Mouse (Mus musculus) neural tube, embryonic 14.5 days (tissue): ENCODE measurements at regions not wholly inside any gene's neighbourhood (a gene's known extent, or its start where the extent isn't known, plus 50 kb on each side); places are given as distances from the start of the nearest gene placed in this dataset.
A peak's percentile ranks its signal among the peaks of the same experiment; 100 is the strongest.
"Not testable (repeated sequence)": the region's sequence is repeated elsewhere in the genome, so short reads cannot be mapped to it uniquely, and the experiment has no call there.

Experiments used
- ATAC-seq: fragments of 200-750 bp; cut with Nextera tagmentation; 2 replicates; pipeline ENCODE4 v1.8.0; 2017; ENCODE audit warnings: low read depth, mild to moderate bottlenecking, moderate TSS enrichment, moderate library complexity
- H3K27ac ChIP-seq: fragments of 300-500 bp; sonication (generic); 2 replicates; pipeline ENCODE4 v1.5.1; 2014; ENCODE audit warnings: low read depth, mild to moderate bottlenecking, control low read depth, low read length, moderate library complexity, mixed read lengths
- H3K27me3 ChIP-seq: fragments of 300-500 bp; sonication (generic); 2 replicates; pipeline ENCODE4 v1.6.1; 2014; ENCODE audit warnings: low read length; ENCODE audit not compliant: control insufficient read depth, insufficient read depth
- H3K36me3 ChIP-seq: fragments of 300-500 bp; sonication (generic); 2 replicates; pipeline ENCODE4 v1.6.1; 2014; ENCODE audit warnings: low read length, mixed read lengths; ENCODE audit not compliant: control insufficient read depth, insufficient read depth
- H3K4me1 ChIP-seq: fragments of 300-500 bp; sonication (generic); 2 replicates; pipeline ENCODE4 v1.6.1; 2014; ENCODE audit warnings: low read length; ENCODE audit not compliant: control insufficient read depth, insufficient read depth
- H3K4me2 ChIP-seq: fragments of 300-500 bp; sonication (generic); 2 replicates; pipeline ENCODE4 v1.6.1; 2014; ENCODE audit warnings: mild to moderate bottlenecking, low read depth, low read length, control low read depth
- H3K4me3 ChIP-seq: fragments of 300-500 bp; sonication (generic); 2 replicates; pipeline ENCODE4 v1.5.1; 2014; ENCODE audit warnings: low read depth, low read length, control low read depth, mixed read lengths
- H3K9ac ChIP-seq: fragments of 300-500 bp; sonication (generic); replicated peaks from 2 replicates; pipeline ENCODE4 v1.6.1; 2014; ENCODE audit warnings: low read depth, mild to moderate bottlenecking, control low read depth, low read length, mixed read lengths
- H3K9me3 ChIP-seq: fragments of 300-500 bp; sonication (generic); 2 replicates; pipeline ENCODE4 v1.6.1; 2016; ENCODE audit warnings: low read length; ENCODE audit not compliant: control insufficient read depth
- WGBS: fragments of 180-500 bp; shearing (Covaris S2); extraction: QIAGEN DNeasy Blood & Tissue Kit; methylation state at CpG from one replicate; pipeline ENCODE4 v1.1.7; 2014; 5-methylcytosine and 5-hydroxymethylcytosine counted together

GRCm38 (mm10) chr2:108827974-108828700 is 452.4 kb upstream of the Kif18a start:
- H3K27ac ChIP-seq: no peak overlapping the region
- no peak for ATAC-seq
- no peak overlapping the region for H3K4me2 ChIP-seq
- H3K4me3 ChIP-seq: no peak overlapping the region
- H3K9me3 ChIP-seq: no peaks in the 10 kb centered on the region
- H3K4me1 ChIP-seq: peaks cover 5% of the 10 kb centered on the region; the same call in 1 of the 2 replicates
- 32% methylated on average over 3 of the region's 3 CpGs for WGBS
- H3K36me3 ChIP-seq: no peaks in the 10 kb centered on the region
- no peak overlapping the region for H3K9ac ChIP-seq
- H3K27me3 ChIP-seq: no peaks in the 10 kb centered on the region

DNA sequence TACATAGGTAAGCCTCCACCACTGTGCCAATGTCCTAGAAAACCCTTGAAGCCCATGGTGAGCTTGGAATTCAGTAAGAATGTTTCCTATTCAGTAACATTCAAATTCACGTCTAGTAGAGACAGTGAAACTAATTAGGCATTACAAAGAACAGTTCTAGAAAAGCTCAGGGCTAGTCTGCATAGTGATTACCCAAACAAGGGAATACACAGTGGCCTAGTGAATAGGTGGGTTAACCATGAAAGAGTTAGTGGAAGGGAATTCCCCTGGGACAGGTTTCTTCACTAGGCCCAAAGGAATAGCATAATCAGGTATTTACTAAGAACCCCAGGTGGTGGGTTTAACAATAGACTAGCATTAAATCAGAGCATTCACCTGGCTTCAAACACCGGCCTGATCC is 436.7 kb upstream of the Kif18a start:
- H3K36me3 ChIP-seq, H3K9ac ChIP-seq, H3K9me3 ChIP-seq, H3K27ac ChIP-seq, H3K27me3 ChIP-seq, H3K4me2 ChIP-seq, H3K4me3 ChIP-seq, ATAC-seq, H3K4me1 ChIP-seq: not testable (repeated sequence)
- WGBS: 47% methylated on average over 2 of the region's 2 CpGs

- 90% methylated on average over 3 of the region's 3 CpGs for WGBS
Measured at GRCm38 (mm10) chr2:108848051-108848450, 432.5 kb upstream of the Kif18a start.

GRCm38 (mm10) chr2:108854399-108854798 is 426.1 kb upstream of the Kif18a start:
- Histone ChIP-seq H3K36me3 (no peaks in the 10 kb centered on the region), H3K27me3 (no peaks in the 10 kb centered on the region), H3K4me2 (no peak overlapping the region), H3K4me1 (no peaks in the 10 kb centered on the region), H3K4me3 (no peak overlapping the region), H3K27ac (no peak overlapping the region), H3K9ac (no peak overlapping the region), H3K9me3 (no peaks in the 10 kb centered on the region)
- peak; percentile 63; the same call in 1 of the 2 replicates for ATAC-seq
- 9% methylated on average over 2 of the region's 2 CpGs for WGBS

More at GRCm38 (mm10) chr2:108848051-108848450, 432.5 kb upstream of the Kif18a start:
- Histone ChIP-seq H3K4me3 (no peak overlapping the region), H3K27me3 (no peaks in the 10 kb centered on the region), H3K4me2 (no peak overlapping the region), H3K9ac (no peak overlapping the region), H3K9me3 (no peaks in the 10 kb centered on the region), H3K36me3 (no peaks in the 10 kb centered on the region), H3K27ac (no peak overlapping the region), H3K4me1 (no peaks in the 10 kb centered on the region)
- no peak for ATAC-seq

DNA sequence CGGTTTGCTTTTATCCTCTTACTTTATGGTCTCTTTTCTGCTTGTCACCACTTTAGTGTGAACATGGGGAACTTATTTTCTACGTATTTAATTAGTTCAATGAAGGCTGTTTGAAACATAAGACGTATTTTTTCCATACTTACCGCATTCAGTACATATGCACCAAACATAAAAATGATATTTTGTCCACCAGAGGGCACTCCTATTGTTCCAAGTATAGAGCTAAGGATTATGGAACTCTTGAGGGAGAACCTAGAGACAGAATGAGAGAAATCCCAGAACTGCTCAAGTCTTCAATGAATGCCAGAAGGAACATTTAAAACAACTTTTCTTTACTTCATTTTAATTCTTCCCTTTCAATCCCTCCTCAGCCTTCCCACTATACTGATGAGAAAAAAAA is 403.4 kb upstream of the Kif18a start:
- no peak overlapping the region for H3K4me3 ChIP-seq
- H3K4me1 ChIP-seq: no peaks in the 10 kb centered on the region
- ATAC-seq: no peak
- H3K36me3 ChIP-seq: no peaks in the 10 kb centered on the region
- no peaks in the 10 kb centered on the region for H3K9me3 ChIP-seq
- H3K9ac ChIP-seq: no peak overlapping the region
- no peak overlapping the region for H3K27ac ChIP-seq
- H3K4me2 ChIP-seq: no peak overlapping the region
- no peaks in the 10 kb centered on the region for H3K27me3 ChIP-seq
- WGBS: 73% methylated on average over 4 of the region's 4 CpGs

- Histone ChIP-seq H3K9me3 (no peaks in the 10 kb centered on the region), H3K4me2 (no peak overlapping the region), H3K27ac (no peak overlapping the region), H3K36me3 (no peaks in the 10 kb centered on the region), H3K4me3 (no peak overlapping the region), H3K9ac (no peak overlapping the region), H3K4me1 (no peaks in the 10 kb centered on the region), H3K27me3 (no peaks in the 10 kb centered on the region)
- ATAC-seq: no peak
- 78% methylated on average over 3 of the region's 3 CpGs for WGBS
Measured at GRCm38 (mm10) chr2:108877676-108878075, 402.9 kb upstream of the Kif18a start.

GRCm38 (mm10) chr2:108904121-108904733 is 376.3 kb upstream of the Kif18a start:
- H3K9ac ChIP-seq: no peak overlapping the region
- no peaks in the 10 kb centered on the region for H3K27me3 ChIP-seq
- peak; percentile 97 for ATAC-seq
- H3K4me3 ChIP-seq: no peak overlapping the region
- H3K4me2 ChIP-seq: no peak overlapping the region
- H3K4me1 ChIP-seq: no peaks in the 10 kb centered on the region
- WGBS: 15% methylated on average over 3 of the region's 3 CpGs
- H3K27ac ChIP-seq: no peak overlapping the region
- no peaks in the 10 kb centered on the region for H3K36me3 ChIP-seq
- H3K9me3 ChIP-seq: no peaks in the 10 kb centered on the region

DNA sequence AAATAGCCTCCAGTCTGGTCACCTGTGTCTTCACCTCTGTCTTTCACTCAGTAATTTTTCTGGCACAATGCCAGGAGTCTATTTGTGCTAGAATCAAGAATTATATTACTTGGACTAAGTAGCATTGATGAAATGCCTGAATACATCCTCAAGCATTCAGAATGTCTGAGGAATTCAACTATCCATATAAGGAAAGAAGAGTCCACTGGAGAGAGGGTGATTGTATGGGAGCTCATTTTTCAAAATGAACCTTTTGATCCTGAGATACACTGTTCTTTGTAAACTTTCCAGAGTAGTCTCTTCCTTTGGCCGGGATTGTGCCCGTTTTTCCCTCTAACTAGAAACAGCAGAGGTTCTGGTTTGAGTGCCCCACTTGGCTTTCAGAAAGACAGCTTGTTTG is 367.0 kb upstream of the Kif18a start:
- no peaks in the 10 kb centered on the region for H3K4me1 ChIP-seq
- no peak overlapping the region for H3K4me2 ChIP-seq
- H3K9ac ChIP-seq: no peak overlapping the region
- no peak overlapping the region for H3K27ac ChIP-seq
- H3K4me3 ChIP-seq: no peak overlapping the region
- H3K27me3 ChIP-seq: no peaks in the 10 kb centered on the region
- H3K36me3 ChIP-seq: no peaks in the 10 kb centered on the region
- 75% methylated on average over 2 of the region's 2 CpGs for WGBS
- H3K9me3 ChIP-seq: no peaks in the 10 kb centered on the region
- no peak for ATAC-seq

GRCm38 (mm10) chr2:108913967-108914366 is 366.6 kb upstream of the Kif18a start:
- H3K27me3 ChIP-seq: no peaks in the 10 kb centered on the region
- no peak overlapping the region for H3K27ac ChIP-seq
- no peak overlapping the region for H3K9ac ChIP-seq
- no peaks in the 10 kb centered on the region for H3K9me3 ChIP-seq
- H3K36me3 ChIP-seq: no peaks in the 10 kb centered on the region
- H3K4me1 ChIP-seq: no peaks in the 10 kb centered on the region
- WGBS: 88% methylated on average over 3 of the region's 3 CpGs
- no peak overlapping the region for H3K4me2 ChIP-seq
- no peak overlapping the region for H3K4me3 ChIP-seq
- no peak for ATAC-seq
